Comparison of ENCODE assay signal across 8 mouse cellular contexts in the genomic region with DNA sequence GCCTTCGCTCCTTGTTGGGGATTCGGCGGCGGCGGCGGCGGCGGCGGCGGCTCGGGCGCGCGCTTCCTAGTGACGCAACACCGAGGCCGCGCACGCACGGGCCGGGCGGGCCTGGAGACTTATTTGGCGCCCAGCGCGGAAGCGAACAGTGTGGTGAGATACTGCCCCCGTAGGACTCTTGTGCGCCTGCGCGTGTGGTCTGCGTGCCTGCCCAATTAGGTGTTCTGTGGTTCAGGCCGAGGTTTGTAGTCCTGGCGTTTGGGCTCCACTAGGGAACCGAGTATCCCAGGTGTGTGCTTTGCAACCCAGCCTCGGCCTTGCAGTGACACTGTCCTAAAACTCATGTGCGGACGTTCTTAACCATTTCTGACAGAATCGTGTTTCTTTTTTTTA. TPM values are rescaled to one million over a fixed set of nuclear protein-coding genes. Genes with fewer than 3 reads are reported as not detected.
DNase-seq lines count a peak whose midpoint lies in the region; ATAC-seq and TF ChIP-seq lines count a peak whose summit lies in the region.
"Not testable (repeated sequence)": the region's sequence is repeated elsewhere in the genome, so short reads cannot be mapped to it uniquely, and the experiment has no call there.

Gmeb2 (minus strand) TSS at position 78 of the 393 bp plus-strand sequence.

- peak within 1 kb of the TSS; percentile 75 for H3K4me2 ChIP-seq in forebrain, embryonic 16.5 days (ENCODE audit: low read length)
- peak within 1 kb of the TSS; percentile 77 for H3K4me2 ChIP-seq in lung, embryonic 14.5 days

- H3K9me3 ChIP-seq in G1E (replicated peaks); forebrain, embryonic 16.5 days (ENCODE audit: control insufficient read depth, low read length); lung, embryonic 14.5 days (ENCODE audit: low read depth, low read length): not testable (repeated sequence)

- not testable (repeated sequence) for TF ChIP-seq CTCF in G1E (IDR thresholded peaks at IDR 0.05; ENCODE audit: low read depth, low read length); olfactory bulb, adult 2 months (IDR thresholded peaks at IDR 0.05; ENCODE audit: insufficient read depth, low read depth, low read length)
- TF ChIP-seq CTCF in layer of hippocampus, adult 2 months (conservative IDR thresholded peaks at IDR 0.05): peak; percentile 69
- TF ChIP-seq CTCF in lung, embryonic 14.5 days (IDR thresholded peaks at IDR 0.05; ENCODE audit: low read depth): peak; percentile 49
- TF ChIP-seq CTCF in thymus, adult 2 months (IDR thresholded peaks at IDR 0.05; ENCODE audit: borderline replicate concordance, control insufficient read depth, extremely low read depth, insufficient read depth, low read length, poor library complexity): peak; percentile 48; the same call in 1 of the 2 replicates

- intact Hi-C loops in heart, postnatal 36 days (cut with DNase I): loop anchor here (2.0 kb wide), 2 partner anchors 31 to 101 kb away; partner anchors contain the start of genes Ppdpf and Rtel1

- H3K27ac ChIP-seq in forebrain, embryonic 16.5 days (ENCODE audit: low read length): peak within 1 kb of the TSS; percentile 98
- peak within 1 kb of the TSS; percentile 99 for H3K27ac ChIP-seq in layer of hippocampus, adult 2 months
- peak within 1 kb of the TSS; percentile 94 for H3K27ac ChIP-seq in lung, embryonic 14.5 days (ENCODE audit: low read depth)
- H3K27ac ChIP-seq in olfactory bulb, adult 2 months (ENCODE audit: insufficient read depth, low read depth, low read length): peak within 1 kb of the TSS; percentile 95
- H3K27ac ChIP-seq in thymus, adult 2 months (ENCODE audit: control insufficient read depth, insufficient read depth, low read length): peak within 1 kb of the TSS; percentile 83

- H3K36me3 ChIP-seq in G1E (replicated peaks): peaks cover 56% of the 10 kb centered on the region
- not testable (repeated sequence) for H3K36me3 ChIP-seq in forebrain, embryonic 16.5 days (ENCODE audit: control insufficient read depth, insufficient read depth); thymus, adult 2 months (ENCODE audit: control insufficient read depth, insufficient read depth, low read length)
- peaks cover 17% of the 10 kb centered on the region for H3K36me3 ChIP-seq in lung, embryonic 14.5 days (ENCODE audit: insufficient read depth)

- peaks cover 31% of the 10 kb centered on the region for H3K4me1 ChIP-seq in G1E (ENCODE audit: insufficient read depth, low read depth, low read length)
- peaks cover 14% of the 10 kb centered on the region for H3K4me1 ChIP-seq in forebrain, embryonic 16.5 days (replicated peaks; ENCODE audit: control insufficient read depth, insufficient read depth, low read length)
- not testable (repeated sequence) for H3K4me1 ChIP-seq in lung, embryonic 14.5 days (ENCODE audit: insufficient read depth); olfactory bulb, adult 2 months (ENCODE audit: control insufficient read depth, insufficient read depth, low read length); thymus, adult 2 months (replicated peaks; ENCODE audit: control insufficient read depth, insufficient read depth, low read length)

- ATAC-seq in G1E (ENCODE audit: extremely low read depth, insufficient number of reproducible peaks, low FRiP score, poor library complexity, severe bottlenecking): peak; percentile 94
- peak; percentile 97 for ATAC-seq in forebrain, embryonic 16.5 days
- ATAC-seq in lung, embryonic 14.5 days (ENCODE audit: insufficient read depth): peak; percentile 98

- H3K9ac ChIP-seq in forebrain, embryonic 16.5 days (replicated peaks; ENCODE audit: low read depth, low read length): peak within 1 kb of the TSS; percentile 90
- peak within 1 kb of the TSS; percentile 90 for H3K9ac ChIP-seq in lung, embryonic 14.5 days

- H3K27me3 ChIP-seq in G1E (ENCODE audit: insufficient read depth, low read length); forebrain, embryonic 16.5 days (replicated peaks; ENCODE audit: control insufficient read depth, insufficient read depth, low read length); lung, embryonic 14.5 days (ENCODE audit: insufficient read depth, low read length); thymus, adult 2 months (ENCODE audit: control insufficient read depth, insufficient read depth, low read length): not testable (repeated sequence)

- peak; percentile 57 for TF ChIP-seq POLR2A in olfactory bulb, adult 2 months (IDR thresholded peaks at IDR 0.05; ENCODE audit: insufficient read depth, low read depth, low read length)
- TF ChIP-seq POLR2A in thymus, adult 2 months (IDR thresholded peaks at IDR 0.05; ENCODE audit: control insufficient read depth, extremely low read depth, insufficient read depth, low read length, poor library complexity): not testable (repeated sequence)

- peak; percentile 91 for DNase-seq in G1E (ENCODE audit: low spot score)
- peak; percentile 95 for DNase-seq in cerebellum, adult 18-20 months
- DNase-seq in heart, postnatal 36 days: peak; percentile 89
- DNase-seq in layer of hippocampus, adult 2 months (ENCODE audit: low spot score in 2 of 2): peak; percentile 88 to 94
- DNase-seq in lung, embryonic 14.5 days: peak; percentile 99
- DNase-seq in thymus, adult 2 months: peak; percentile 90

- 0% methylated on average over 23 of the region's 38 CpGs for WGBS in forebrain, embryonic 16.5 days
- under 1% methylated on average over 16 of the region's 38 CpGs for WGBS in lung, embryonic 14.5 days
- WGBS in olfactory bulb, adult 2 months: 5% methylated on average over 38 of the region's 38 CpGs
- WGBS in thymus, adult 2 months: 15% methylated on average over 38 of the region's 38 CpGs

- peak within 1 kb of the TSS; percentile 79 for H3K4me3 ChIP-seq in G1E (ENCODE audit: low read depth, low read length)
- peak within 1 kb of the TSS; percentile 77 for H3K4me3 ChIP-seq in forebrain, embryonic 16.5 days (replicated peaks; ENCODE audit: low read length)
- H3K4me3 ChIP-seq in layer of hippocampus, adult 2 months: peak within 1 kb of the TSS; percentile 94
- peak within 1 kb of the TSS; percentile 70 for H3K4me3 ChIP-seq in lung, embryonic 14.5 days (ENCODE audit: low read depth, low read length)
- H3K4me3 ChIP-seq in olfactory bulb, adult 2 months (ENCODE audit: insufficient read depth, low read depth, low read length): peak within 1 kb of the TSS; percentile 98
- H3K4me3 ChIP-seq in thymus, adult 2 months (ENCODE audit: control insufficient read depth, insufficient read depth, low read length): peak within 1 kb of the TSS; percentile 79

RNA-seq across cellular contexts. Expression of gene Gmeb2, which starts in this region (rescaled TPM):
- total RNA-seq in G1E (2014; fragmentation: Nextera tagmentation) (40.8 and 50.0 TPM in 2 replicates), G1E (2017) (12.8 and 15.6 TPM in 2 replicates)
- 12.2 and 18.1 TPM in 2 replicates for polyA plus RNA-seq in G1E (2012)
- 22.0 and 22.7 TPM in 2 replicates for polyA plus RNA-seq in forebrain, embryonic 16.5 days (2015; fragmentation: Nextera tagmentation; extraction: Ambion mirVana)
- 1 to 10 TPM; 9.0 to 9.6 TPM for total RNA-seq in heart, postnatal 36 days (2021)
- total RNA-seq in layer of hippocampus, adult 2 months (2021): 10 to 100 TPM; 18.8 to 23.5 TPM
- polyA plus RNA-seq in lung, embryonic 14.5 days (2014; fragmentation: Nextera tagmentation; extraction: Ambion mirVana): 18.0 and 21.2 TPM in 2 replicates
- not detected in 2 replicates for polyA plus RNA-seq in olfactory bulb, adult 2 months (2012; ENCODE audit: insufficient read depth, insufficient read length, low replicate concordance, missing spikeins)
- 60.8 and 62.4 TPM in 2 replicates for polyA plus RNA-seq in thymus, adult 2 months (2012; rRNA removed)

Comparison
In these comparisons a context has a peak if more than half of its experiments do, and no peak if none do; other contexts are left out.
1. Peak in every context shown above with its lines: DNase-seq, ATAC-seq, H3K4me3 ChIP-seq and H3K27ac ChIP-seq.